Mouse (Mus musculus) liver, adult 2 months (tissue): ENCODE measurements around the gene Gm15737. TPM values are rescaled to one million over a fixed set of nuclear protein-coding genes. Genes with fewer than 3 reads are reported as not detected.

ENCODE experiments used
- DNase-seq: peaks from one replicate; pipeline ENCODE4 v3.0.0-alpha.2; 2011; ENCODE audit warnings: low read depth, low spot score; ENCODE audit errors: extremely low read depth
- H3K27ac ChIP-seq: fragments of 200-500 bp; replicated peaks from 2 replicates; pipeline ENCODE4 v1.5.1; 2012; ENCODE audit warnings: low read depth, mild to moderate bottlenecking, control low read depth, inconsistent platforms, low read length; ENCODE audit not compliant: insufficient read depth
- H3K27me3 ChIP-seq: fragments of 200-500 bp; 2 replicates; pipeline ENCODE4 v1.6.1; 2012; ENCODE audit warnings: mild to moderate bottlenecking, moderate library complexity, low read length, inconsistent platforms; ENCODE audit not compliant: control insufficient read depth, insufficient read depth
- H3K36me3 ChIP-seq: fragments of 200-500 bp; 2 replicates; pipeline ENCODE4 v1.6.1; 2012; ENCODE audit warnings: low read length, inconsistent platforms; ENCODE audit not compliant: control insufficient read depth, insufficient read depth
- H3K4me1 ChIP-seq: fragments of 200-500 bp; 2 replicates; pipeline ENCODE4 v1.6.1; 2011; ENCODE audit warnings: low read length; ENCODE audit not compliant: control insufficient read depth, insufficient read depth
- H3K4me3 ChIP-seq: fragments of 200-500 bp; 2 replicates; pipeline ENCODE4 v1.5.1; 2011; ENCODE audit warnings: low read depth, mild to moderate bottlenecking, control low read depth, low read length, moderate library complexity; ENCODE audit not compliant: insufficient read depth
- H3K79me2 ChIP-seq: fragments of 200-500 bp; 2 replicates; pipeline ENCODE4 v1.6.1; 2012; ENCODE audit warnings: inconsistent platforms, mild to moderate bottlenecking, low read length, moderate library complexity; ENCODE audit not compliant: control insufficient read depth, insufficient read depth
- H3K9ac ChIP-seq: fragments of 200-500 bp; 2 replicates; pipeline ENCODE4 v1.6.1; 2012; ENCODE audit warnings: low read depth, mild to moderate bottlenecking, control low read depth, inconsistent platforms, low read length
- CTCF ChIP-seq: fragments of 200-500 bp; IDR thresholded peaks from 2 replicates; pipeline ENCODE4 v1.5.1; 2011; ENCODE audit warnings: low read depth, low read length, control low read depth
- POLR2A ChIP-seq: fragments of 200-500 bp; IDR thresholded peaks from 2 replicates; pipeline ENCODE4 v1.6.1; 2011; ENCODE audit warnings: low read length, control low read depth; ENCODE audit not compliant: insufficient read depth; ENCODE audit errors: extremely low read depth
- WGBS: fragments of 180-500 bp; shearing (Covaris S2); methylation state at CpG from one replicate; pipeline ENCODE4 v1.1.7; 2018; 5-methylcytosine and 5-hydroxymethylcytosine counted together
- polyA plus RNA-seq: library from polyadenylated mRNA; depleted of rRNA; stranded (reverse); fragments of >200 nt; gene quantifications from 2 replicates; pipeline ENCODE4 v1.2.3, GENCODE M21; 2012
- total RNA-seq: library from RNA; depleted of rRNA; stranded (reverse); fragments of >200 nt; gene quantifications from 2 replicates; pipeline ENCODE4 v1.2.3, GENCODE M21; 2014

The Gm15737 gene
- total and polyA plus RNA-seq, 2 experiments = not detected

DNA sequence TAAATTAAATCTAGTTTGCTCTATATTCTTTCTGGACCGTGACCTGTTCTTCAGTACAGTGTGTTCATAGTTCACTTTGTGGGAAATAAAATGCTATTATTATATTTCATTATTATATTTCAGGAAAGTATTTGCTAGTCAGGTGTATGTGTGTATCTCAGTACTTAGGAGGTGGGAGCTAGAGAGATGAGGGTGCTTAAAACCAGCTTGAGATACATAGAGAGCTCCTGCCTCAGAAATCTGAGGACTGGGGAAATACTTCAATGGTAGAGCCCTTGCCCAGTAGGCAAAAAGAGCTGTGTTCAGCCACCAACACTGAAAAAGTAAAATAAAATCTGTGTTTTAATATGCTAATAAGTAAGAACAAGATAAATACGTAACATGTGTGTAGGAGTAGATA, 6.2 kb downstream of the Gm15737 start:
- no peak overlapping the region for H3K4me3 ChIP-seq
- H3K27ac ChIP-seq = no peak overlapping the region
- 82% methylated on average over 2 of the region's 2 CpGs for WGBS
- H3K27me3 ChIP-seq = no peaks in the 10 kb centered on the region
- no peak overlapping the region for H3K9ac ChIP-seq
- no peaks in the 10 kb centered on the region for H3K79me2 ChIP-seq
- peaks cover 2% of the 10 kb centered on the region; the same call in 1 of the 2 replicates for H3K4me1 ChIP-seq
- no peaks in the 10 kb centered on the region for H3K36me3 ChIP-seq
- TF ChIP-seq CTCF (no peak), POLR2A (no peak)
- no peak for DNase-seq

DNA sequence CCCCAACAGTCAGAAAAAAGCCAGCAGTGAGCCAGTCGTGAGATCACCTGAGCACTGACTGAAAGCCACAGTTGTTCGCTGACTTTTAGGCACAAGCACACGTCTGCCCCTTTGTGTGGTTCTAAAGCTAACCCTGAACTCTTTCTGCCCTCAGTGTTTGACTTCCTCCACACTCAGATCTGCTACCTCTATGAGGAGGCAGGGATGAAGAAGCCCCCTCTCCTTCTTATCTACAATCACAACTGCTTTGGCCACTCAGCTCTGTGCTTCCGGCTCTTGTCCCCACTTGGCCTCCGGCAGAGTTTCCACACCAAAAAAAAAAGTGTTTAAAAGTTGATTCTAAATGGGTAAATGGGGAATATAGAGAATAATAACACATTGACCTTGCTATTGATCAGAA, 7.0 kb downstream of the Gm15737 start:
- H3K27ac ChIP-seq = no peak overlapping the region
- no peaks in the 10 kb centered on the region for H3K79me2 ChIP-seq
- no peaks in the 10 kb centered on the region for H3K27me3 ChIP-seq
- no peak overlapping the region for H3K9ac ChIP-seq
- H3K36me3 ChIP-seq = no peaks in the 10 kb centered on the region
- no peak for DNase-seq
- H3K4me1 ChIP-seq = peaks cover 2% of the 10 kb centered on the region; the same call in 1 of the 2 replicates
- no peak for TF ChIP-seq POLR2A
- TF ChIP-seq CTCF = no peak
- 33% methylated on average over 5 of the region's 5 CpGs for WGBS
- no peak overlapping the region for H3K4me3 ChIP-seq

DNA sequence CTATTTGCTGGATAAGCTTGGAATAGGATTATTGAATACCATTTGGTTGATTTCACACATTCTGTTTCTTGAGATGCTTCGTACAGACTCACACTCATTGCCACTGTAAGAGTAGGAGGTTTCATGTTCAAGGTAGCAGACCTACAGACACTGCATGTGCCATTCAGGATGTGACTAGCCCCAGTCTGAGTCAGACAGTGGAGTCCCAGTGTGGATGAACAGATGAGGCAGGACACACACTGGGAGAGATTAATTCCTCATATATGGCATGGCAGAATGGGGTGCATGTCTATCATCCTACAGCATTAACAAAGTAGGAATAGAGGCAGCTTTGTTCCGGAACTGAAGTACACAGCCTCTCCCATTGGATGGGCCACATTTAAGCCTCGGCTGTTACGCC, 8.1 kb downstream of the Gm15737 start:
- H3K79me2 ChIP-seq = no peaks in the 10 kb centered on the region
- no peaks in the 10 kb centered on the region for H3K27me3 ChIP-seq
- H3K27ac ChIP-seq = no peak overlapping the region
- no peak for DNase-seq
- no peak overlapping the region for H3K4me3 ChIP-seq
- TF ChIP-seq CTCF (no peak), POLR2A (no peak)
- H3K36me3 ChIP-seq = no peaks in the 10 kb centered on the region
- H3K9ac ChIP-seq = no peak overlapping the region
- WGBS = 93% methylated on average over 4 of the region's 4 CpGs
- H3K4me1 ChIP-seq = peaks cover 2% of the 10 kb centered on the region; the same call in 1 of the 2 replicates

GRCm38 (mm10) chr6:92878771-92879170, 9.6 kb downstream of the Gm15737 start:
- peaks cover 2% of the 10 kb centered on the region; the same call in 1 of the 2 replicates for H3K4me1 ChIP-seq
- H3K4me3 ChIP-seq = no peak overlapping the region
- no peaks in the 10 kb centered on the region for H3K79me2 ChIP-seq
- H3K36me3 ChIP-seq = no peaks in the 10 kb centered on the region
- 89% methylated on average over 5 of the region's 5 CpGs for WGBS
- H3K27ac ChIP-seq = no peak overlapping the region
- TF ChIP-seq CTCF (no peak), POLR2A (no peak)
- no peak overlapping the region for H3K9ac ChIP-seq
- no peak for DNase-seq
- H3K27me3 ChIP-seq = no peaks in the 10 kb centered on the region

GRCm38 (mm10) chr6:92879700-92880265, 10.6 kb downstream of the Gm15737 start:
- Histone ChIP-seq H3K4me3 (no peak overlapping the region), H3K27me3 (no peaks in the 10 kb centered on the region), H3K36me3 (no peaks in the 10 kb centered on the region), H3K27ac (no peak overlapping the region), H3K4me1 (peaks cover 2% of the 10 kb centered on the region; the same call in 1 of the 2 replicates), H3K9ac (no peak overlapping the region), H3K79me2 (no peaks in the 10 kb centered on the region)
- WGBS = 85% methylated on average over 14 of the region's 14 CpGs
- TF ChIP-seq CTCF (no peak), POLR2A (no peak)
- no peak for DNase-seq

DNA sequence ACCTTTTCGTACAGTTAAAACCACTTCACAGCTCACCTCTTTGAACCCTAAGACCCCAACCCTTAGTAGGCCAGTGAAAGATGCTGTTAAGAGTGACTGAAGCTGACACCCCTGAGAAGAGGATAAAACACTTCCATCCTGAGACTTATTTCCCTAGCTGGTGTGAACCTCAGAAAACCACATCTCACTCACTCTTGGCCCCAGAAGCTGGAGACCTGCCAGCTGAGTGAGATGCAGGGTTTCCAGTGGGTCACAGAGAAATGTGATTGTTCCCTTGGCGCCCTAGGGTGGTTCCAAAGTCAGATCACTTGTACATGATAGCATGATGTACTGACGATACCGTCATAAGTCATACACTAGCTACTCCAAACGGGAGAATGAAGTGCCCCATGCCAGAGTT, 13.3 kb downstream of the Gm15737 start:
- WGBS = 84% methylated on average over 5 of the region's 5 CpGs
- H3K27ac ChIP-seq = no peak overlapping the region
- H3K27me3 ChIP-seq = no peaks in the 10 kb centered on the region
- no peak for DNase-seq
- H3K4me1 ChIP-seq = no peaks in the 10 kb centered on the region
- no peaks in the 10 kb centered on the region for H3K79me2 ChIP-seq
- H3K4me3 ChIP-seq = no peak overlapping the region
- TF ChIP-seq CTCF (no peak), POLR2A (no peak)
- H3K36me3 ChIP-seq = no peaks in the 10 kb centered on the region
- no peak overlapping the region for H3K9ac ChIP-seq
